Mouse (Mus musculus) c-Kit-negative CD71-positive TER-119-positive erythroid progenitor cells, embryonic 14.5 days (primary cell): Measurements from ENCODE around the gene Tmem54.

Experiments used
- DNase-seq: peaks from one replicate; pipeline ENCODE4 v3.0.0-alpha.2; 2013; ENCODE audit warnings: low read depth, low spot score

Gene Tmem54

GRCm38 (mm10) chr4:129097006-129097405, 8.3 kb upstream of the Tmem54 start:
- no peak for DNase-seq

GRCm38 (mm10) chr4:129102133-129102829, 3.1 kb upstream of the Tmem54 start:
- DNase-seq, result no peak

- DNase-seq, result no peak
These were observed 725 bp downstream of the Tmem54 start for GRCm38 (mm10) chr4:129106073-129106472.

- no peak for DNase-seq
These were observed 2.1 kb downstream of the Tmem54 start for GRCm38 (mm10) chr4:129107348-129107899.

GRCm38 (mm10) chr4:129108624-129109023, 3.3 kb downstream of the Tmem54 start:
- DNase-seq, result no peak

- no peak for DNase-seq
These were observed 5.5 kb downstream of the Tmem54 start for GRCm38 (mm10) chr4:129110804-129111203.

GRCm38 (mm10) chr4:129111350-129111749, 6.0 kb downstream of the Tmem54 start:
- DNase-seq, result no peak

- no peak for DNase-seq
These were observed 6.9 kb downstream of the Tmem54 start for GRCm38 (mm10) chr4:129112231-129112630.

GRCm38 (mm10) chr4:129113083-129113988, 8.0 kb downstream of the Tmem54 start:
- DNase-seq, result peak; percentile 40

GRCm38 (mm10) chr4:129116703-129117102, 11.4 kb downstream of the Tmem54 start:
- no peak for DNase-seq

- no peak for DNase-seq
These were observed 12.6 kb downstream of the Tmem54 start for GRCm38 (mm10) chr4:129117720-129118510.

- no peak for DNase-seq
These were observed 14.4 kb downstream of the Tmem54 start for GRCm38 (mm10) chr4:129119708-129120107.

GRCm38 (mm10) chr4:129120520-129121445, 15.4 kb downstream of the Tmem54 start:
- no peak for DNase-seq

GRCm38 (mm10) chr4:129121569-129122086, 16.3 kb downstream of the Tmem54 start, which contains the start of gene Hpca:
Gene Hpca, minus strand, starts transcription at chr4:129122036.
- DNase-seq, result no peak

GRCm38 (mm10) chr4:129122107-129122506, 16.8 kb downstream of the Tmem54 start:
- no peak for DNase-seq

GRCm38 (mm10) chr4:129122719-129123118, 17.4 kb downstream of the Tmem54 start:
- DNase-seq, result no peak

- DNase-seq, result no peak
These were observed 19.4 kb downstream of the Tmem54 start for GRCm38 (mm10) chr4:129124652-129125146.

- no peak for DNase-seq
These were observed 20.5 kb downstream of the Tmem54 start for GRCm38 (mm10) chr4:129125736-129126451.

- no peak for DNase-seq
These were observed 23.4 kb downstream of the Tmem54 start for GRCm38 (mm10) chr4:129128582-129129338.
